Mouse (Mus musculus) lung, adult 2 months (tissue): ENCODE measurements around the gene Miga2. TPM values are rescaled to one million over a fixed set of nuclear protein-coding genes. Genes with fewer than 3 reads are reported as not detected.

Source experiments
- DNase-seq: peaks from one replicate; pipeline ENCODE4 v3.0.0; 2022
- H3K4me1 ChIP-seq: fragments of 200-500 bp; 2 replicates; pipeline ENCODE4 v1.6.1; 2011; ENCODE audit warnings: low read length; ENCODE audit not compliant: control insufficient read depth, insufficient read depth
- H3K4me3 ChIP-seq: fragments of 200-500 bp; replicated peaks from 2 replicates; pipeline ENCODE3; 2011; ENCODE audit warnings: low read depth, mild to moderate bottlenecking, control low read depth, low read length; ENCODE audit errors: extremely low read depth
- CTCF ChIP-seq: fragments of 200-500 bp; IDR thresholded peaks from 2 replicates; pipeline ENCODE4 v1.5.1; 2011; ENCODE audit warnings: mild to moderate bottlenecking, low read length, control low read depth; ENCODE audit not compliant: insufficient read depth
- POLR2A ChIP-seq: fragments of 200-500 bp; IDR thresholded peaks from 2 replicates; pipeline ENCODE4 v1.6.1; 2011; ENCODE audit warnings: low read depth, mild to moderate bottlenecking, control low read depth, low read length, borderline replicate concordance; ENCODE audit errors: extremely low read depth
- whole genome bisulfite sequencing: fragments of 180-500 bp; shearing (Covaris S2); methylation state at CpG from one replicate; pipeline ENCODE4 v1.1.7; 2018; 5-methylcytosine and 5-hydroxymethylcytosine counted together
- polyA plus RNA-seq: library from polyadenylated mRNA; depleted of rRNA; stranded (reverse); fragments of >200 nt; gene quantifications from 2 replicates; pipeline ENCODE4 v1.2.3, GENCODE M21; 2012

Gene Miga2
- polyA plus RNA-seq, 1 experiment = 36.1 TPM

DNA sequence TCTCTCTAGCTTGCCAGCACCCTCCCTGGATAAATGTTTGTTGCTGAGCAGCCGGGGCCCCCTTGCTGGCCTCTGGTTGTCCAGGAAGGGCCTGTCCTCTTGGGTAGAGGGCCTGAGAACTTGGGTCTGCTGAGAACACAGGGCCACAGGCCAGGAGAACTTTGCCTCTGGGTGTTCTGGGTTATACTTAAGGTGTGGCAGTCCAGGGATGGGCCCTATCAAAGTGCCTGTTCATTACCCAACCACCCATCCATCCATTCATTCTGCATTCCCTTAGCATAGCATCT, 29.3 kb downstream of the Miga2 start:
- WGBS = 29% methylated on average over 1 of the region's 1 CpGs
- Histone ChIP-seq H3K4me1 (no peaks in the 10 kb centered on the region), H3K4me3 (peak overlapping the region; percentile 84)
- TF ChIP-seq POLR2A = no peak
- no peak for DNase-seq

DNA sequence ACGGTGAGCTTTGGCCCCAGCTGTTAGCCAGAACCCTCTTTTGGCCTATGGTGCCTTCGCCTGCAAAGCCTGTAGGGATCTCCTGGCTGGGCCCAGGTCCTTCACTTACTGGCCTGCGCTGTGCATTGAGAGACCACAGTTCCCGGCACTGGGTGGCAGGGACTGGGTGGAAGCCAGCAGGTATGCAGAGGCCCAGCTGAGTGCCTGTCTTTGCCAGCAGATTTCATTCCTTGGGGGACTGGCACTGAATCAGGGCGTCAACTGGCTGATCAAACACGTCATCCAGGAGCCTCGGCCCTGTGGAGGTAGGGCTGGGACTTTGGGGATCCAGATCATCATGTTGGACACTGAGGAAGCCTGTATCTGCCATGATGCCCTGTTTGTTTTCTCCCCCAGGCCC, 31.7 kb downstream of the Miga2 start:
- 67% methylated on average over 7 of the region's 7 CpGs for WGBS

DNA sequence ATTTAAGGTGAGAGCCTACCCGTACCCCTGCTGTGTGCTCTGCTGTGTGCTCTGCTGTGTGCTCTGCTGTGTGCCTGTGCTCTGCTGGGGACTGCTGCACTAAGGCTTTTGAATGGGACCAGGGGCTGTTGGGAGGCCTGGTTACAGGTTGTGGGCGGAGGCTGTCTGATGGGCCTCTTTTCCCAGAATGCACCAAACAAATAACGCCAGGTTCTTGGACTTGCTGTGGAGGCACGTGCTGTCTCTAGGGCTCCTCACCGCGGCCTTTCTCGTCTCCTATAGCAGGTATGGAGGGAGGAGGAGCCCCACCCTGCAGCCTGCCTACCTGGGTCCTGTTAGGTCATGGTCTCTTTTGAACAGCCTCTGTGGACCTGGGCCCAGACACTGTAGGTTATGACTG, 32.2 kb downstream of the Miga2 start:
- no peak overlapping the region for H3K4me3 ChIP-seq
- no peak for TF ChIP-seq CTCF
- no peak for TF ChIP-seq POLR2A
- no peaks in the 10 kb centered on the region; the same call in 1 of the 2 replicates for H3K4me1 ChIP-seq
- 83% methylated on average over 7 of the region's 7 CpGs for WGBS
- DNase-seq = no peak

More for the DNA sequence above, 31.7 kb downstream of the Miga2 start:
- H3K4me1 ChIP-seq = no peaks in the 10 kb centered on the region; the same call in 1 of the 2 replicates
- peak; percentile 39 for DNase-seq
- no peak overlapping the region for H3K4me3 ChIP-seq
- TF ChIP-seq CTCF (no peak), POLR2A (no peak)

DNA sequence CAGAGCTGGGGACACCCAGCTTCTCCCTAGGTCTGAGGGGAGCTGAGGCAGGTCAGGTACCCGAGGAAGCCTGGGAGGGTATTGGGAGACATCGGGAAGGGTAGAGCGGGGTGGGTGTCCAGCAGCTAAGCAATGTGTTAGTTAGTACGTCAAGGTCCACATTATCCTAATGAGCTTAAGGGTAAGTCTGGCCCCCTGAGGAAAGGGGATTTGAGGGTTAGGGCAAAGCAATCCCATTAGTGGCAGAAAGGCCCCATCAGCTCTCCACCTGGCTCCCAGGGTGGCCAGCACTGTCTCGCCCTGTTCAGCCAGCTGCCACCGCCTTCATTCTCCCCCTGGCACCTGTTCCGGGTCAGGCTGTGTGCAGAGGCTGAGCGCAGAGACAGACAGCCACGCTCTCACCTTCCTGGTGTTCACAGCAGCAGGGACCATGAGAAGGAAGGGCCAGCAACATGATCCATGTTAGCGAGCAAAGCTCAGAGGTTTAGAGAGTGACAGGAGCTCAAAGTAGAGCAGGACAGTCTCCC, 34.0 kb downstream of the Miga2 start:
- Histone ChIP-seq H3K4me3 (no peak overlapping the region), H3K4me1 (no peaks in the 10 kb centered on the region; the same call in 1 of the 2 replicates)
- no peak for TF ChIP-seq CTCF
- TF ChIP-seq POLR2A = no peak
- DNase-seq = no peak
- WGBS = 90% methylated on average over 10 of the region's 10 CpGs

DNA sequence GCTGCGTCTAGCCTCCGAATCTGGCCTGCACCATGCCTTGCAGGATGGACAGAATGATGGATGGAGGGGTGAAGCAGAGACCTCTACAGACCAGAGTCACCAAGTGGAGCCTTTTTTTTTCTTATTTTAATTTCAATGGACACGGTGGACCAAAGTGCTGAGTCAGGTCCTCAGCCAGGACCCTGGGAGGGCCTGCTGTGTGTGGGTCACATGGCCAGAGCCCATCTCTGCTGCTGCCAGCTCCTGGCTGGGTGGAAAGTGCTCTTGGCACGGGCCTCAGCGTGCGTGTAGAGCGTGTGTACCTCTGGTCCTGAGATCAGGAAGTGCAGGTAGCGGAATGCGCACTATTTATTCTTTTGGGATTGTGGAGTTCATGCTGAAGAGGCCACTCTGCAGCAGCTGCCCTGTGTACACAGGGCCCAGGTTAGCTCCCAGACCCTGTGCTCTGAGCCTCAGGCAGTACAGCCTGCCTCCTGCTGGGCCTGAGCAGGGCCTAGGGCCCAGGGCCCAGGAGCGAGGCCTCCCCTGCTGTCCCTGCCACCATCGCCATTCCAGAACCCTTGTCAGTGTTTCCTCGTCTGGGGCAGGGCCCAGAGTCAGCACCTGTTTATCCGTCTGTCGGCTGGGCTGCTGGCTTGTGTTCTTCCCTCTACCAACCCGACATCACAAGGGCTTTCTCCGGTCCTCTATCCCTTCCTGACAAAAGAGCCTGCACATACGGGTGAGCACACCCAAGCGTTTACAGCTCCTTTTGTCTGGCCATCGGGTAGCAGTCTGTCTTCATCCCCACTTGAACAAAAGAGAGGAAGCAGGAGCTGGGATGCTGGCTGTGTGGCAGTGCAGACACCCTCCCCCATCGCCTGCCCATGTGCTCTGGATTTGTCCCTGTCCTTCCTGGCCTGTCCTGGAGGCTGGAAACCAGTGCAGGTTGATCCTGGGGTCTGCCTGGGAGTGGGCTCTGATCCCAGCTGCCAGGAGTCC, 35.4 kb downstream of the Miga2 start:
- 58% methylated on average over 20 of the region's 20 CpGs for WGBS
- peak; percentile 59 for DNase-seq
- no peak overlapping the region for H3K4me3 ChIP-seq
- no peaks in the 10 kb centered on the region; the same call in 1 of the 2 replicates for H3K4me1 ChIP-seq
- no peak for TF ChIP-seq CTCF
- TF ChIP-seq POLR2A = no peak

DNA sequence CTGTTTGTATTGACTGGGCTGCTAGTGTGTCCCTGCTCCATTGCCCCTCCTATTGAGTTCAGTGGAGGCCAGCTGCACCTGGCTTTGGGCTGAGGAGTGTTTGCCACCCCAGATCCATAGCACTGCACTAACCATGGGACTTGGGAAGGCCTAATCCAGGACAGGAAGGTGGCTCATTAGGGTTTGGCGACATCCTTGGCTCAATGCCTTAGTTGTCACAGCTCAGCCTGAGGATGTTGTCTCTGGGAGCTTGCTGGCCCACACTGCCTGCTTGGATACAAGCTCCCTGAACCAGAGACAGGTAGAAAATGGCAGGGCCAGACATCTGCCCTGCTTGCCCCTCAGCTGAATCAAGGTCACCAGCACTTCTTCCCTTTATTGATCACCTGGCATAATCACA, 37.5 kb downstream of the Miga2 start:
- TF ChIP-seq CTCF = no peak
- no peak overlapping the region for H3K4me3 ChIP-seq
- no peak for DNase-seq
- WGBS = 53% methylated on average over 1 of the region's 1 CpGs
- H3K4me1 ChIP-seq = no peaks in the 10 kb centered on the region; the same call in 1 of the 2 replicates

DNA sequence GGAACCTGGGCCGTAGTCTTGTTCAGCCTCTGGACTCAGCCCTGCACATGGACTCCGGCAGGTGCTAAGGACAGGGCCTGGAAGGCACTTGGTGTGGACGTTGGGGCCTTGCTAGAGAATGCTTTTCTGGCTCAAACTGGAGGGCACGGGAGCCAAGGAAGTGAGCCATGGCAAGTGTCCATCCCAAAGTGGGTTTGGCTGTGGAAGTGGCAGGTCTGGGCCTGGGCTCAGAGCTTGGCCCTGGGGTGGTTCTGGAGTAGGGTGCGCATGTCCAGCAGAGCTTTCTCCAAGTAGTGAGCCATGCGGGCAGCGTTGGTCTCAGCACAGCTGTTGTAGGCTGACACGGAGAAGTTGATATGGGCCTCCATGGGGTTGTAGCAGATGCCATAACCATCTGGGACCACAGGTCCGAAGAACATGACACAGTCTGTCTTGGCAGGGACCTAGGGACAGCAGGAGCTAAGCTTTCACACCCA, 38.4 kb downstream of the Miga2 start:
- no peak for TF ChIP-seq CTCF
- no peak for TF ChIP-seq POLR2A
- no peak for DNase-seq
- Histone ChIP-seq H3K4me1 (no peaks in the 10 kb centered on the region; the same call in 1 of the 2 replicates), H3K4me3 (no peak overlapping the region)
- WGBS = 85% methylated on average over 9 of the region's 9 CpGs

DNA sequence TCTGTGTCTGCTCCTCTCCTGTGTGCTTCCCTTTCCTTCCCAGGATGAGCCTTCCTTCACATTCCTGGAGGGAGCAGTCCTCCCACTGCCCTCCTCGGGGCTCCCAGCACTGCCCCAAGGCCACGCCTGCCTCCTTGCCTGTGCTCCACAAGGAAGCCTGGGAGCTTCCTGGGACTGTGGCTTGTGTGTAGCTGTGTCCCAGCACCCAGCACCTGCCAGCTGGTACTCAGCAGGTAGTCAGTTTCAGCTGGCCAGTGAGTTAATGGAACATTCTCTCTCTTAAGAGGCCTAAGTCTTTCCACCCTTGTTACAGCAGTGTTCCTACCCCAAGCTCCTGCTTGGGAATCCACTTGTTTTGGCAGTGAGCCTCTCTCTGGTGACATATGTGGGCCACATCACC, 38.8 kb downstream of the Miga2 start:
- 72% methylated on average over 2 of the region's 2 CpGs for WGBS
- no peak for DNase-seq
- H3K4me3 ChIP-seq = no peak overlapping the region
- no peaks in the 10 kb centered on the region; the same call in 1 of the 2 replicates for H3K4me1 ChIP-seq
- TF ChIP-seq POLR2A (no peak), CTCF (no peak)

DNA sequence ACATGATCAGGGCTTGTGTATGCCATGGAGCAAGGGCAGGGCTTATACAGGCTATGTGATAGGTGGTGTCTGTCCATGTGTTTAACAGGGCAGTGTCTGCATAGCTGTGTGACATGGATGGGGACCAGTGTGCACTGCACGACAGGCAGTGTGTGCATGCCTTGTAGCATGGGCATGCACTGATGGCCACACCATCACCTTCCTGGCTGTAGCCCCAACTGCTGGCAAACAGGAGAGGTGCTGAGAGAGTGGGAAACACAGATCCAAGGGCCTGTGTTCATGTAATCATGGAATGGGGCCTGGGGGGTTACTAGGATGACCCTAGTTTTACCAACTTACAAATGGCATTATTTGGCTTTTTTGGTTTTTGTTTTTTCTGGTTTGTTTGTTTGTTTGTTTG, 39.8 kb downstream of the Miga2 start:
- Histone ChIP-seq H3K4me1 (no peaks in the 10 kb centered on the region; the same call in 1 of the 2 replicates), H3K4me3 (no peak overlapping the region)
- TF ChIP-seq CTCF (no peak), POLR2A (no peak)
- 77% methylated on average over 1 of the region's 1 CpGs for WGBS
- DNase-seq = no peak

DNA sequence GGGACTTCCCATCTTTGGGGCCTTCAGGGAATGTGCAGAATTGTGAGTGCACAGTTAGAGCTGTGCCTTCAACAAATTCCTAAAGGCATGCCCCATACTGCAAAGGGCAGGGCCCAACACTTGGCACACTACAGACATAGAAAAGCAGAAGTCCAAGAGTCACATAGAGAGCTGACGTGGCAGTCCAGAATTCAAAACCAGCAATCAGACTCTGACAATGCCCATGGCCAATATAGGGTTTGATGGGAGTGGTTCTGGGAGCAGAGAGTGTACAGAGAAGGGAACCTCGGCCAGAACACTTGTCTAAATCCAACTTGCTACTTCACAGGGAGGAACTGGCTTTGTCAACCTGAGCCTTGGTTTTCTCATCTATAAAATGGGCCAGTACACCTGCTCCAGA, 43.2 kb downstream of the Miga2 start:
- TF ChIP-seq POLR2A = no peak
- no peak for TF ChIP-seq CTCF
- Histone ChIP-seq H3K4me1 (no peaks in the 10 kb centered on the region), H3K4me3 (no peak overlapping the region)
- no peak for DNase-seq
- WGBS = 85% methylated on average over 2 of the region's 2 CpGs
